Mouse (Mus musculus) embryonic fibroblast, embryonic 13.5 days (primary cell): Measurements from ENCODE around the gene Stt3b. TPM values are rescaled to one million over a fixed set of nuclear protein-coding genes. Genes with fewer than 3 reads are reported as not detected.

Experiments
- H3K27ac ChIP-seq: 2 replicates; pipeline ENCODE4 v1.5.1; 2012; ENCODE audit warnings: low read length, control low read depth, inconsistent platforms; ENCODE audit not compliant: insufficient read depth
- H3K4me1 ChIP-seq: 2 replicates; pipeline ENCODE4 v1.6.1; 2011; ENCODE audit warnings: low read length; ENCODE audit not compliant: control insufficient read depth, insufficient read depth
- H3K4me3 ChIP-seq: 2 replicates; pipeline ENCODE4 v1.5.1; 2011; ENCODE audit warnings: mild to moderate bottlenecking, control low read depth, low read length; ENCODE audit not compliant: insufficient read depth
- CTCF ChIP-seq: IDR thresholded peaks from 2 replicates; pipeline ENCODE4 v1.5.1; 2011; ENCODE audit warnings: mild to moderate bottlenecking, control low read depth, low read length, moderate library complexity, borderline replicate concordance; ENCODE audit not compliant: insufficient read depth
- POLR2A ChIP-seq: IDR thresholded peaks from 2 replicates; pipeline ENCODE4 v1.6.1; 2011; ENCODE audit warnings: low read depth, mild to moderate bottlenecking, control low read depth, low read length, moderate library complexity
- polyA plus RNA-seq: library from polyadenylated mRNA; stranded (reverse); fragments of >200 nt; gene quantifications from 2 replicates; pipeline ENCODE4 v1.2.4, GENCODE M21; 2011; ENCODE audit warnings: low read depth; ENCODE audit not compliant: missing spikeins, insufficient read length

The Stt3b gene
- polyA plus RNA-seq, 1 experiment: 136 TPM

DNA sequence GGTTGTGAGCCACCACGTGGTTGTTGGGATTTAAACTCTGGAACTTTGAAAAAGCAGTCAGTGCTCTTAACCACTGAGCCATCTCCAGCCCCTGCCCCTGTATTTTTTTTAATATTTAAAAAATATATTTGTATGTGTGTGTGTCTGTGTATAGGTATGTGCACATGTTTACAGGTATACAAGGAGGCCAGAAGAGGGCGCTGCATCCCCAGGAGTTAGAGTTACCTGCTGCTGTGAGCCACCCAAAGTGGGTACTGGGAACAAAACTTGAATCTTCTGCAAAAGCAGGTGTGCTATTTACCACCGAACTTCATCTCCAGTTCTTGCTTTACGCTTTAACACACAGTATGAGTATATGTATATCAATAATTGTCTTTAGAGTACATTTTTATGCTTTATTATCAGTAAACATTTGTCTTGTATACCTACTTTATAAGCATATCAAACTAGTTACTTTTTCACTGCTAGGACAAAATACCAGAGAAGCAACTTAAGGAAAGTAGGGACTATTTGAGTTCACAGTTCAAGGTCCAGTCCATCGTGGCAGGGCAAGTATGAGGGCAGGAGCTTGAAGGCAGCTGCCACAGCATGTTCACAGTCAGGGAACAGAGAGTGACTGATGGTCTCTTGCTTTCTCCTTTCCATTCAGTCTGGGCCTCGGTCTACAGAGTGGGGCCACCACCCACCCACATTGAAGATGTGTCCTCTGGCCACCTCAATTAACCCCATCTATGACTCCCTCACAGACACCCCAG is 8.6 kb upstream of the Stt3b start:
- Histone ChIP-seq H3K4me3 (no peak overlapping the region), H3K27ac (no peak overlapping the region), H3K4me1 (no peaks in the 10 kb centered on the region)
- TF ChIP-seq POLR2A (no peak), CTCF (no peak)

DNA sequence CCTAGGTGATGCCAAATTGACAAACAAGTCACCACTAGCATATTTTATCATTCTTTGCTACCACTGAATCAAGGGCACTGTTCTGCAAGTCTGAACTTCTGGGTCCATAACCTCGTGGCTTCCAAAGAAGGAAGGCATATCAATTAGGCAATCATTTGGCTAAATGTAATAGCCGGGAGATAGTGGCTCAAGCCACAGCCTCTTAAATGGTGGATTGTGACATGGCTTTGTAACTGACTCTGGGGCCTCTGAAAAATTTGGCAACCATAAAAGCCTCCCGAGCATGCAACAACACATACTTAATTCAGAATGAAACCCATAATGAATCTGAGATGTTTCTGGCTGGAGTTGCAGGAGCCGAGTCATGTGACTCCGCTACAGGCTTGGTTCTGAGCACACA is 6.8 kb upstream of the Stt3b start:
- H3K4me1 ChIP-seq: no peaks in the 10 kb centered on the region
- no peak for TF ChIP-seq POLR2A
- TF ChIP-seq CTCF: no peak
- H3K4me3 ChIP-seq: no peak overlapping the region
- H3K27ac ChIP-seq: no peak overlapping the region

DNA sequence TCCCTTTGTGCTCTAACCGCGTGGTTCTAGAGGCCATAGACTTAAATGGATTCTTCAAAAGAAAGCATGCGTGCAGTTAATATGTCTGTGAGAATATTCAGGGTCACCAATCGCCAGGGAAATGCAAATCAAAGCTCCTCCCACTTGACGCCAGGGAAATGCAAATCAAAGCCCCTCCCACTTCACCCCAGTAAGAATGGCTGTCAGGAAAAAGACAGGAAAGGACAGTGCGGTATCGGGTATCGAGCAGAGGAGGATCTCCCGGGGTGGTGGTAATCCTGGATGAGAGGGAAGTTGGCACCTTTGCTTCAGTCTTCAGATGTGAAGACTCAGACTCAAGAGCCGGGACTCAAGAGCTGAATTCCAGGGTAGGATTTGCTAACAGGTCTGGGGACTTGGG is 4.3 kb upstream of the Stt3b start:
- TF ChIP-seq POLR2A: no peak
- no peak for TF ChIP-seq CTCF
- Histone ChIP-seq H3K27ac (no peak overlapping the region), H3K4me1 (no peaks in the 10 kb centered on the region), H3K4me3 (no peak overlapping the region)

DNA sequence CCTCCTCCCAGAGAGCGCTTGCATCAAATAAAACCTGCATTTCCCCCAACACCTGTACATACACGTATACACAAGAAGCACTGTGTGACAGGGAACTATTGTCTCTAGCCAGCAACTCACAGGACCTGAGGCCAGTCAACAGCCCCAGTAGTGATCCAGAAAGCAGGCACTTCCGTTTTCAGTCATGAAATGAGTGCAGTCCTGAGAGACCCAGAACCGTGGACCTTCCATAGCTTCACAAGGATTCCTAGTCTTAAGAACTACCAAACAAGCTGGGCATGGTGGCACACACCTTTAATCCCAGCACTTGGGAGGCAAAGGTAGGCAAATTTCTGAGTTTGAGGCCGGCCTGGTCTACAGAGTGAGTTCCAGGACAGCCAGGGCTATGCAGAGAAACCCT is 3.6 kb upstream of the Stt3b start:
- no peak overlapping the region for H3K4me3 ChIP-seq
- no peaks in the 10 kb centered on the region for H3K4me1 ChIP-seq
- TF ChIP-seq CTCF: no peak
- no peak for TF ChIP-seq POLR2A
- no peak overlapping the region for H3K27ac ChIP-seq

DNA sequence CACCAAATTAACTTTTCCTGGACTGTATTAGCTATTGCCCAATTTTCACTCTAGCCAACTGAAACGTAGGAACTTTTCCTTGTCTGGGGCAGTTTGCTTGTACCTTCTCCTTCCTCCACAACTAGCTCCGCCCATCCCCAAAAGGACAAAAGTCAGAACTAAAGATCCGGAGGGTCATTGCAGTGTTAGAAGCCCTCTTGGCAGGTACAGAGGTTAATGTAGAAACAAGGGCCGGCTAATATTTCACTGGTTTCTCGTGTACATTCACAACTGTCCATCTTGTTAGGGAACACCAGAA is 951 bp upstream of the Stt3b start:
- Histone ChIP-seq H3K4me1 (peaks cover 4% of the 10 kb centered on the region), H3K4me3 (peak overlapping the region; percentile 58), H3K27ac (peak overlapping the region; percentile 86)
- TF ChIP-seq POLR2A (no peak), CTCF (no peak)

DNA sequence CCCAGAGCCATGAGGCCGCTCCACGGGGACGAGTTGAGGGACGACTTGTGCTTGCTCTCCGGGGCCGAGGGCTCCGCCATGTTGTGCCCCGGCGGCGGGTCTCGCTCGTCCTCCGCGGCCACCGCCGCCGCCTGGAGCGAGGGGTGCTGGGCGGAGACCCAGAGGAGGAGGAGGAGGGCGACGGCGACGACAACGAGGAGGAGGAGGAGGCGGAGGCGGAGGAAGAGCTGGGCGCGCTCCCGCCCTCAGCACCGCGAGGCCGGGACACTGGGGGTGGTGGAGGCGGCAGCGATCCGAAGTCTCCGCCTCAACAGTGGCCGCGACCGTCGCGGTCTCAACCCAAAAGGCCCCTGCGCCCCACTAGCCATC is 260 bp downstream of the Stt3b start:
- Histone ChIP-seq H3K27ac (peak overlapping the region; percentile 89), H3K4me1 (peaks cover 4% of the 10 kb centered on the region), H3K4me3 (peak overlapping the region; percentile 100)
- no peak for TF ChIP-seq CTCF
- TF ChIP-seq POLR2A: peak; percentile 55

DNA sequence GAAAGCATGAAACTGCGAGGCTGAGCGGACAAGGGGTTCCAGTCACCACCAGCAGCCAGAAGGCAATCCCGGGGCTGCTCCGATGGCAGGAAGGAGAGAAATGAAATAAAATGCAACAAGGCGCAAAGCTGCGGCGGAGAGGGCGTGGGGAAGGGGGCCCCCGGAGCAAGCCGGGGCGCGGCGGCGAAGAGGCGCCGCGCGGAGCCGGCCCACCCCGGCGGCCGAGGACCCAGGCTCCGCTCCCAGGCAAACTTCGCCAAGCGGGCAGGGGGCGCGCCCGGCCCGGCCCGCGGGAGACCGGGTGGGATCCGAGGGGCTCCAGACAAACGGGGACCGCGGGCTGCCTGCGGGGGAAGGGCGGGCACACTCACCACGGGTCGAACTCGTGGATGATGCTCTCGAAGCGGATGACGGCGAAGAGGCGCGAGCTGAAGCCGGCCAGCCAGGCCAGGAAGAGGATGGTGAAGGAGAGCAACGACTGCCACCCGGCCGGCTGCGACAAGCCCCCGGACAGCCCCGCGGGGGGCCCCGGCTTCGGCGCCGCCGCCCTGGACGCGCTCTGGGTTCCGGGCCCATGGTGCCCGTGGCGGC is 745 bp downstream of the Stt3b start:
- H3K27ac ChIP-seq: peak overlapping the region; percentile 89
- no peak for TF ChIP-seq POLR2A
- no peak for TF ChIP-seq CTCF
- H3K4me1 ChIP-seq: peaks cover 4% of the 10 kb centered on the region
- H3K4me3 ChIP-seq: peak overlapping the region; percentile 100

DNA sequence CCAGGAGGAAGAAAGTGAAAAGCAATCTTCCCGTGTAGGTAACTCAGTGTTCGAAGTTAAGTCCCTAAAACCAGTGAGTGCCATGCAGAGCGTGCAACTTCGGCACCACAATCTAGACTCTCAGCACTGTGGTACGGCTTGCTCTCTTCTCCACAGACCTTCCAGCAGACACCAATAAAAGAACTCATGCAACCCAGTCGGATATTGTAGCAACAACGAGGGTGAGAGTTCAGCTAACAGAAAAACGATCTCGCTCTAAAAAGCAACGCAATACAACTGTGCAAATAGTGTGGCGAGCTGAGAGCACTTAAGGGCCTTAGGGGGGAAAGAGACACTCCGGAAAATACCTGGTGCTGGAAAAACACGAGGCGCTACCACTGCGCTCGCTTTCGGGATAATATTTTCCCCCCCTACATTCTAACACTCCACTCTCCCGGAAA is 1.3 kb downstream of the Stt3b start:
- no peak for TF ChIP-seq POLR2A
- TF ChIP-seq CTCF: no peak
- Histone ChIP-seq H3K4me1 (peaks cover 4% of the 10 kb centered on the region), H3K4me3 (peak overlapping the region; percentile 100), H3K27ac (peak overlapping the region; percentile 89)

DNA sequence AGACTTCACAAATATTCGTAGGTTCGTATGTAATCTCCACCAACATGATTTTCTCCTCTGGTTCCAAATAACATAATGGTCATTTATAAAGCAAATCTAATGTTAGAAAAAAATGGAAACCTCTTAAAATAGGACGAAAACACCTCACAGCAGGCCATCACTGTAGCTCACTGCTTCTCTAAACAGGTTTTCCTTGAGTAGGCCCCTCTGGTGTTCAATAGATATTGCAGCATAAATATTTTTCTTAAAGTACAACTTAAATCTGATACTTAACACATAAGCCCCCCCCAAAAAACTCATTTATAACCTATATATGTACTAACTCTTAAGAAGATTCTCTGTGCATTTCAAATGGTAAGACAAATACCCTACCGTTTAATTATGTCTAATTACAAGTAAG is 1.8 kb downstream of the Stt3b start:
- H3K27ac ChIP-seq: no peak overlapping the region
- peak overlapping the region; percentile 100 for H3K4me3 ChIP-seq
- H3K4me1 ChIP-seq: peaks cover 4% of the 10 kb centered on the region
- TF ChIP-seq CTCF (no peak), POLR2A (no peak)

DNA sequence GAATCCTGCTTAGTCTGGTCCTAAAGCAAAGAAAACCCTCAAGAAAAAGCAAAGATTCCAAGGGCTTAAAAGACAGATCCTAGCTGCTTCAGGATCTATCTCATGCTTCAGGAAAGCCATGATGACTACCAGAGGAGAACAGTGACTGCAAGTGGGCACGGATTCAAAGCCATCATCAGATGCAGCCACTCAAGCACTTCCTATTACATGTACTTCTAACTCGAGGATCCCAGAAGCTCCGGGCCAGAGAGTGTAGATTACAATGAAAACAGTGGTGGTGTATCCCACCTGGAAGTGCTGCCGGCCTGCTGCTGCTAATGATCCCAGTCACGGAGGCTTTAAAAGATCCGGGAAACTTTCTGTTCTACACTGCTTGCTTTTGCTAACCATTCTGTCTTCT is 4.0 kb downstream of the Stt3b start:
- peak overlapping the region; percentile 3 for H3K4me3 ChIP-seq
- peaks cover 4% of the 10 kb centered on the region for H3K4me1 ChIP-seq
- TF ChIP-seq CTCF (no peak), POLR2A (no peak)
- H3K27ac ChIP-seq: no peak overlapping the region

DNA sequence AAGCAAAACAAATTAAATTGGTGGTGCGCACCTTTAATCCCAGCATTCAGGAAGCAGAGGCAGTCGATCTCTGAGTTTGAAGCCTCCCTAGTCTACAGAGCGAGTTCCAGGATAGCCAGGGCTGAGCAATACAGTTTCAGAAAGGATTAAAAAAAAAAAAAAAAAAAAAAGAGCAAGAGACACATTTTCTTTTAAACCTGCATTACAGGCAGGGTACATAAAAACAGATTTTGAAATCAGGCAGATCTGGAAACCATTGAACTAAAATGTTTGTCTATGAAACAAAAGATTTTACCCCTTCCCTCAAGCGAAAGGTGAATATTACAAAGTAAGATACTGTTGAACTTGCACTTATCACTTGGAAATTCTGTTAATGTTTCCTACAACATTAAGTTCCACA is 6.1 kb downstream of the Stt3b start:
- no peak for TF ChIP-seq CTCF
- no peak for TF ChIP-seq POLR2A
- H3K4me1 ChIP-seq: peaks cover 4% of the 10 kb centered on the region
- H3K4me3 ChIP-seq: no peak overlapping the region
- H3K27ac ChIP-seq: no peak overlapping the region
